Mouse (Mus musculus): ENCODE results near the gene Cln3. TPM values are rescaled to one million over a fixed set of nuclear protein-coding genes. Genes with fewer than 3 reads are reported as not detected.

Cln3 gene
- total and polyA plus RNA-seq, 3 experiments, result 12.8 to 33.2 (median 12.9) TPM

GRCm38 (mm10) chr7:126587779-126588178 lies 2.2 kb upstream of the Cln3 start:
- intact Hi-C loops (cut with DNase I), result loop anchor here (10.0 kb wide), 1 partner anchor 617 kb away; the partner anchor contains the start of genes Mylpf and Tbc1d10b
- no peaks in the 10 kb centered on the region for H3K36me3 ChIP-seq (ENCODE audit: control insufficient read depth, insufficient read depth, low read length)
- no peaks in the 10 kb centered on the region for H3K27me3 ChIP-seq (ENCODE audit: control insufficient read depth, insufficient read depth, low read length)
- H3K9ac ChIP-seq (ENCODE audit: low read depth, low read length), result no peak overlapping the region
- no peaks in the 10 kb centered on the region for H3K79me2 ChIP-seq (replicated peaks; ENCODE audit: control insufficient read depth, insufficient read depth, low read length)
- TF ChIP-seq CTCF (IDR thresholded peaks at IDR 0.05), result peak; percentile 48
- TF ChIP-seq EP300 (IDR thresholded peaks at IDR 0.05; ENCODE audit: insufficient read depth, low read depth, low read length), result no peak
- H3K4me1 ChIP-seq (ENCODE audit: control insufficient read depth, insufficient read depth, low read length), result no peaks in the 10 kb centered on the region
- H3K4me3 ChIP-seq, result no peak overlapping the region
- no peak overlapping the region for H3K27ac ChIP-seq
- DNase-seq, result peak; percentile 31 to 47
- 19% methylated on average over 16 of the region's 16 CpGs for WGBS

- no peaks in the 10 kb centered on the region for H3K27me3 ChIP-seq (ENCODE audit: control insufficient read depth, insufficient read depth, low read length)
- H3K36me3 ChIP-seq (ENCODE audit: control insufficient read depth, insufficient read depth, low read length), result no peaks in the 10 kb centered on the region
- H3K79me2 ChIP-seq (replicated peaks; ENCODE audit: control insufficient read depth, insufficient read depth, low read length), result no peaks in the 10 kb centered on the region
- H3K27ac ChIP-seq, result no peak overlapping the region
- DNase-seq, result peak; percentile 45 to 59
- WGBS, result 23% methylated on average over 8 of the region's 8 CpGs
- no peak overlapping the region for H3K4me3 ChIP-seq
- intact Hi-C loops (cut with DNase I), result loop anchor here (10.0 kb wide), 1 partner anchor 618 kb away; the partner anchor contains the start of genes Mylpf and Tbc1d10b
- TF ChIP-seq EP300 (IDR thresholded peaks at IDR 0.05; ENCODE audit: insufficient read depth, low read depth, low read length), result no peak
- TF ChIP-seq POLR2A (IDR thresholded peaks at IDR 0.05; ENCODE audit: insufficient read depth, low read depth, low read length), result no peak
- no peak for TF ChIP-seq CTCF (IDR thresholded peaks at IDR 0.05)
- no peaks in the 10 kb centered on the region for H3K4me1 ChIP-seq (ENCODE audit: control insufficient read depth, insufficient read depth, low read length)
- no peak overlapping the region for H3K9ac ChIP-seq (ENCODE audit: low read depth, low read length)
These were observed 1.2 kb upstream of the Cln3 start for GRCm38 (mm10) chr7:126586839-126587238.

GRCm38 (mm10) chr7:126584506-126584977 lies 1.1 kb downstream of the Cln3 start, which contains the start of gene Apobr:
Gene Apobr (plus strand): TSS chr7:126584942.
- intact Hi-C loops (cut with DNase I), result loop anchor here (10.0 kb wide), 1 partner anchor 620 kb away; the partner anchor contains the start of genes Mylpf and Tbc1d10b
- peak in 1 of 2 experiments; percentile 49 for DNase-seq
- Histone ChIP-seq H3K27me3 (ENCODE audit: control insufficient read depth, insufficient read depth, low read length) (no peaks in the 10 kb centered on the region), H3K4me3 (peak within 1 kb of the TSS; percentile 83; the same call in 1 of the 2 replicates), H3K4me1 (ENCODE audit: control insufficient read depth, insufficient read depth, low read length) (no peaks in the 10 kb centered on the region), H3K36me3 (ENCODE audit: control insufficient read depth, insufficient read depth, low read length) (no peaks in the 10 kb centered on the region), H3K9ac (ENCODE audit: low read depth, low read length) (no peak within 1 kb of the TSS), H3K27ac (peak within 1 kb of the TSS; percentile 97), H3K79me2 (replicated peaks; ENCODE audit: control insufficient read depth, insufficient read depth, low read length) (no peaks in the 10 kb centered on the region)
- no peak for TF ChIP-seq POLR2A (IDR thresholded peaks at IDR 0.05; ENCODE audit: insufficient read depth, low read depth, low read length)
- no peak for TF ChIP-seq CTCF (IDR thresholded peaks at IDR 0.05)
- no peak for TF ChIP-seq EP300 (IDR thresholded peaks at IDR 0.05; ENCODE audit: insufficient read depth, low read depth, low read length)
- 65% methylated on average over 8 of the region's 8 CpGs for WGBS

GRCm38 (mm10) chr7:126583761-126584160 lies 1.9 kb downstream of the Cln3 start:
- intact Hi-C loops (cut with DNase I), result loop anchor here (1.0 to 10.0 kb wide), 3 partner anchors 17 to 621 kb away; partner anchors contain the start of genes Bola2, Eif3c, Mylpf and Slx1b
- H3K27ac ChIP-seq, result peak overlapping the region; percentile 97

GRCm38 (mm10) chr7:126583251-126583709 lies 2.3 kb downstream of the Cln3 start:
- no peak for TF ChIP-seq CTCF (IDR thresholded peaks at IDR 0.05)
- TF ChIP-seq POLR2A (IDR thresholded peaks at IDR 0.05; ENCODE audit: insufficient read depth, low read depth, low read length), result peak; percentile 54
- TF ChIP-seq EP300 (IDR thresholded peaks at IDR 0.05; ENCODE audit: insufficient read depth, low read depth, low read length), result 0 out of 2 replicates have a peak, but pooled peaks have one; percentile 48
- H3K9ac ChIP-seq (ENCODE audit: low read depth, low read length), result peak overlapping the region; percentile 62
- H3K79me2 ChIP-seq (replicated peaks; ENCODE audit: control insufficient read depth, insufficient read depth, low read length), result no peaks in the 10 kb centered on the region
- no peaks in the 10 kb centered on the region for H3K4me1 ChIP-seq (ENCODE audit: control insufficient read depth, insufficient read depth, low read length)
- no peaks in the 10 kb centered on the region for H3K36me3 ChIP-seq (ENCODE audit: control insufficient read depth, insufficient read depth, low read length)
- intact Hi-C loops (cut with DNase I), result loop anchor here (1.0 to 10.0 kb wide), 3 partner anchors 16 to 622 kb away; partner anchors contain the start of genes Bola2, Eif3c, Mylpf and Slx1b
- H3K27me3 ChIP-seq (ENCODE audit: control insufficient read depth, insufficient read depth, low read length), result no peaks in the 10 kb centered on the region
- peak overlapping the region; percentile 83 for H3K4me3 ChIP-seq
- H3K27ac ChIP-seq, result peak overlapping the region; percentile 97
- under 1% methylated on average over 22 of the region's 22 CpGs for WGBS
- DNase-seq, result peak; percentile 86 to 88

More at GRCm38 (mm10) chr7:126583761-126584160, 1.9 kb downstream of the Cln3 start:
- peak overlapping the region; percentile 83 for H3K4me3 ChIP-seq
- TF ChIP-seq POLR2A (IDR thresholded peaks at IDR 0.05; ENCODE audit: insufficient read depth, low read depth, low read length) (no peak), EP300 (IDR thresholded peaks at IDR 0.05; ENCODE audit: insufficient read depth, low read depth, low read length) (no peak), CTCF (IDR thresholded peaks at IDR 0.05) (no peak)
- WGBS, result 47% methylated on average over 6 of the region's 6 CpGs
- H3K36me3 ChIP-seq (ENCODE audit: control insufficient read depth, insufficient read depth, low read length), result no peaks in the 10 kb centered on the region
- H3K9ac ChIP-seq (ENCODE audit: low read depth, low read length), result no peak overlapping the region
- DNase-seq, result no peak
- no peaks in the 10 kb centered on the region for H3K27me3 ChIP-seq (ENCODE audit: control insufficient read depth, insufficient read depth, low read length)
- H3K4me1 ChIP-seq (ENCODE audit: control insufficient read depth, insufficient read depth, low read length), result no peaks in the 10 kb centered on the region
- no peaks in the 10 kb centered on the region for H3K79me2 ChIP-seq (replicated peaks; ENCODE audit: control insufficient read depth, insufficient read depth, low read length)

GRCm38 (mm10) chr7:126582759-126583158 lies 2.9 kb downstream of the Cln3 start:
- H3K9ac ChIP-seq (ENCODE audit: low read depth, low read length), result peak overlapping the region; percentile 56

More at GRCm38 (mm10) chr7:126582759-126583158, 2.9 kb downstream of the Cln3 start:
- intact Hi-C loops (cut with DNase I), result loop anchor here (1.0 to 10.0 kb wide), 3 partner anchors 16 to 622 kb away; partner anchors contain the start of genes Bola2, Eif3c, Mylpf and Slx1b
- Histone ChIP-seq H3K27ac (peak overlapping the region; percentile 97), H3K27me3 (ENCODE audit: control insufficient read depth, insufficient read depth, low read length) (no peaks in the 10 kb centered on the region), H3K79me2 (replicated peaks; ENCODE audit: control insufficient read depth, insufficient read depth, low read length) (no peaks in the 10 kb centered on the region), H3K4me1 (ENCODE audit: control insufficient read depth, insufficient read depth, low read length) (no peaks in the 10 kb centered on the region), H3K36me3 (ENCODE audit: control insufficient read depth, insufficient read depth, low read length) (no peaks in the 10 kb centered on the region), H3K4me3 (peak overlapping the region; percentile 83)
- no peak for TF ChIP-seq POLR2A (IDR thresholded peaks at IDR 0.05; ENCODE audit: insufficient read depth, low read depth, low read length)
- no peak for TF ChIP-seq CTCF (IDR thresholded peaks at IDR 0.05)
- no peak for TF ChIP-seq EP300 (IDR thresholded peaks at IDR 0.05; ENCODE audit: insufficient read depth, low read depth, low read length)
- no peak for DNase-seq
- 4% methylated on average over 20 of the region's 20 CpGs for WGBS

Measured in heart, adult 2 months (tissue).